Mouse (Mus musculus): ENCODE results near the gene Dennd4c.
A peak's percentile ranks its signal among the peaks of the same experiment; 100 is the strongest.
"Not testable (repeated sequence)": the region's sequence is repeated elsewhere in the genome, so short reads cannot be mapped to it uniquely, and the experiment has no call there.

Dennd4c gene

DNA sequence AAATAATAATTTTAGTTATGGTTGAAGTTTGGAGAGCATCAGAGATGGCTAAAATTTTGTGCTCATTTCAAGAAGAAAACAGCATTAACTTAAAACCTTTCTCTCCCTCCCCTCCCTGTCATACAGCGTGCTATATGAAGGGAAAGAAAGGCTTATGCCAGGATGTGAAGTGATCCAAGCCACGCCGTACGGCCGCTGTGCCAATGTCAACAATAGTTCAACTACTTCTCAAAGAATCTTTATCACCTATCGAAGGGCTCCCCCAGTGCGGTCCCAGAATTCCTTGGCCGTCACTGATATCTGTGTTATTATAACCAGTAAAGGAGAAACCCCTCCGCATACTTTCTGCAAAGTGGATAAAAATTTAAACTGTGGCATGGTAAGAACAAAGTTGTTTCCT, 29.2 kb downstream of the Dennd4c start:
- no peak for DNase-seq (ENCODE audit: low spot score in 2 of 2)

DNA sequence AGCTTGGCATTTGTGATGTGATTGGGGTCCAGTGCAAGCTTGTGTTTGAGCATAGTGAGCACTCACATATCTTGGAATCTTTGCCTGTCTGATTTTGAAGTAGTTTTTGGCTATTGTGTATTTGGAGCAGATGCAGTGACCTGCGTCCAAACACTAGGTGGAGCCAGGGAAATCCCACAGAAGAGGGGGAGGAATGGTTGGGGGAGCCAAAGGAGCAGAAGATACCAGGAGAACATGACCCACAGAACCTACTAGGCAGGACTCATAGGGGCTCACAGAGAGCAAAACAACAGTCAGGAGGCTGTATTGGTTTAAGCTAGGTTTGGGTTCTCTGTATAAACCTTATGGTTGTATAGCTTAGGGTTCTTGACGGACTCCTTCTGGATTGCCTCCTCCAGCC, 62.2 kb downstream of the Dennd4c start:
- DNase-seq (ENCODE audit: low spot score in 2 of 2): peak in 1 of 2 experiments; percentile 5

DNA sequence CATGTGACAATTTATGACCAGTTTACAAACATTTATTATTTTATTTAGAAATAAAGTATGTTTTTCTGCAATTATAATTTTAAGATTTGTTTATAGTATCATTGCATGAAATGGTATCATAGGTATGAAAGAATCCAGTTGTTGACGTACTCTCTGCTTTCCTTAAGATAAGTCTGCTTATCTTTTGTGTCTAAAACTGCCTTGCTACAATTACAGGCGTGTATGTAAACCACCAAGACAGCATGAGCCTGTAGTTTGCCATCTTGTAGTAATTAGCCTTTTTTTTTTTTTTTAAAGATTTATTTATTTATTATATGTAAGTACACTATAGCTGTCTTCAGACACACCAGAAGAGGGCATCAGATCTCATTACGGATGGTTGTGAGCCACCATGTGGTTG, 66.5 kb downstream of the Dennd4c start:
- no peak for DNase-seq (ENCODE audit: low spot score in 2 of 2)

DNA sequence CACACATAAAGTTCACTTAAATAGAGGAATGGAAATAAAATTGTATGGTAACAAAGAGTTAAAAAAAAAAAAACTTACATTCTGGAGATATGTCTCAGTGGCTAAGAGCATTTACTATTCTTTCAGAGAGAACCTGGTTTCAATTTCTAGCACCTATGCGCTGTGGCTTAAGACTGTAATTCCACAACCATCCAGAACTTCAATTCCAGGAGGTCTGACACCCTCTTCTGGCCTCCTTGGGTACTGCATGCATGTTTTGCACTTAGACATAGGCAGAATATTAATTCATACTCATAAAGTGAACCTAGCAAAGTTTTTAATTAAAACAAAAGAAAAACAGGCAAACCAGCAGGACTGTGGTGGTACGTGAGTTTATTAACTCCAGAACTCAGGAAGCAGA, 74.8 kb downstream of the Dennd4c start:
- peak; percentile 12 to 39 for DNase-seq (ENCODE audit: low spot score in 2 of 2)

DNA sequence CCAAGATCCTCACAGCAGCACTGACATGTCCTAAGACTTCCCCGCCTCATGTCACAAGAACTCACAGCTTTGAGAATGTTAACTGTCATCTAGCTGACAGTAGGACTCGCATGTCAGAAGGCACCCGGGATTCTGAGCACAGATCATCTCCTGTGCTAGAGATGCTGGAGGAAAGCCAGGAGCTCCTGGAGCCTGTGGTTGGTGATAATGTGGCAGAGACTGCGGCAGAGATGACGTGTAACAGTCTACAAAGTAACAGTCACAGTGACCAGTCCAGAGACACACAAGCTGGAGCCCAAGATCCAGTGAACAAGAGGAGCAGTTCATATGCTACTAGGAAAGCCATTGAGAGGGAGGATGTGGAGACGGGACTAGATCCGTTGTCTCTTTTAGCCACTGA, 76.8 kb downstream of the Dennd4c start:
- no peak for DNase-seq (ENCODE audit: low spot score in 2 of 2)

DNA sequence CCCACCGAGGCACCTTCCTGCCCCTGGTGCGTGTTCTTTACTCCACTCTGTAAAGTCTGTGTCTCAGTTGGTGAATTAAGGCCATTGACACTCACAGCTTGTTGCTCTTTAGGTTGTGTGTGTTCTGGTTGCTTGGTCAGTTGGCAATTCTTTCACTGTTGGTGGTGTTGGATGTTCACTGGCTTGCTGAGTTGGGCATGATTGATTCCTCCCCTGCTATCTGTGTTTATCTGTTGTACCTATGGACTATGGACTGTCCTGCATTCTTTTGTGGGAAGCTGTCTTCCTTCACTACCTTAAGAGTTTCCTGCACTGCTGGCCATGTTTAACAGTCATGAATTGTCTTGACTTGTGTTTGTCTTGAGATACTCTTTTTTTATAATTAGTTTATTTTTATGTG, 83.5 kb downstream of the Dennd4c start:
- no peak for DNase-seq (ENCODE audit: low spot score in 2 of 2)

DNA sequence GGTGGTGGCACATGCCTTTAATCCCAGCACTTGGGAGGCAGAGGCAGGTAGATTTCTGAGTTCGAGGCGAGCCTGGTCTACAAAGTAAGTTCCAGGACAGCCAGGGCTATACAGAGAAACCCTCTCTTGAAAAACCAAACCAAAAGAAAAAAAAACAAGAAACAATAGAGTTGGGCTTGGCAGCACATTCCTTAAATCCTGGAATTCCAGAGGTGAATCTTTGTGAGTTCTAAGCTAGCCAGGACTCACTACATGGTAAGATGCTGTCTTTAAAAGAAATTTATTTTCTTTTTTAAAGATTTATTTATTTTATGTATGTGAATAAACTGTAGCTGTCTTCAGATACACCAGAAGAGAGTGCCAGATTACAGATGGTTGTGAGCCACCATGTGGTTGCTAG, 92.8 kb downstream of the Dennd4c start:
- not testable (repeated sequence) for DNase-seq (ENCODE audit: low spot score in 2 of 2)

DNA sequence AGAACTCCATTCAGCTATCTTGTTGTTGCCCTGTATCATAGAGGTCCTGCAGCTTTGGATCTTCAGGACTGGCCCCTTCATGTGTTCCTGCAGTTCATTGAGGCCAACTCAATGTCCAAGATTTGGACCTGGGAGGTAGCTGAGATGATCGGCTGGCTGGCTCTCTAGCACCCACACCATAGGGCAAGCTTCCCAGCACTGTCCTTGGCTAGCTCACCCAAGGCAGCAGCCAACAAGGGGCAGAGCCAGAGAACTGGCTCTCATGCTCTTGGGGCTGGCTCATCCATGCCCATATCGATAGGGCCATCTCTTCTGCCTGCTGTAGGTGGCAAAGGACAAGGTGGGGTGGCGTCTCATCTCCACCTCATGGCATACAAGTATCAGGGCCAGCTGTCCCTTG, 97.0 kb downstream of the Dennd4c start:
- DNase-seq (ENCODE audit: low spot score in 2 of 2): no peak

DNA sequence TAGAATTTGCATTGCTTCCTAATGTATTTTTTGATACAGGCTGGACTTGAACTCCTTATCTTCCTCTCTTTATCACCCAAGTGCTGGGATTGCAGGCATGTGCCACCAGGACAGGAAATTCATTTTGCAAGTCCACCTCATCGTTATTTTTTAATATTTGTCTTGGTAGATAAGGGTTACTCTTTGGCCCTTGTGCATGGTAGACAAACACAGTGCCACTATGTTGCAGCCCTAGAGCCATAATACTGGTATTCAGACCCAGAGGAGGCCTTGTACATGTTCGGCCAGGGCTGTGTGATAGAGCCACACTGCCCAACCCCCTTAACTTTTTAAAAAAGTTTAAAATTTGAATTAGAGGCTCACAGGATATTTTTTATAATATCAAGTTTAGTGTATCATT, 98.9 kb downstream of the Dennd4c start:
- no peak for DNase-seq (ENCODE audit: low spot score in 2 of 2)

DNA sequence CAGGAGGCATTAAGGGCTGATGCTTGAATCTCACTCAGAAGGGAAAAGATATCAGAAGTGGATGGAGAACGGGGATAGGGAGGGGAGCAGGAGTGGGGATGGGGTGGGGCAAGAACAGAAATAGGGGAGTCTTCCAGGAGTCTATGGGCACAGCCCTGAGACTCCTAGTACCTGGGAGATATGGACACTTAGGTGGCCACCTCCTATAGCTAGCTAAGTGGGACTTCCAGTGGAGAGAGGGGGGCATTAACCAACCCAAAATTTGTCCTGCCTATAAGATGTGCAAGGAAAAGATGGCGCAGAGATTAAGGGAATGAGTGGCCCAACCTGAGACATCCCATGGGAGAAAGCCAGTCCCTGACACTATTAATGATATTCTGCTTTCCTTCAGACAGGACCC, 103.0 kb downstream of the Dennd4c start:
- DNase-seq (ENCODE audit: low spot score in 2 of 2): no peak

DNA sequence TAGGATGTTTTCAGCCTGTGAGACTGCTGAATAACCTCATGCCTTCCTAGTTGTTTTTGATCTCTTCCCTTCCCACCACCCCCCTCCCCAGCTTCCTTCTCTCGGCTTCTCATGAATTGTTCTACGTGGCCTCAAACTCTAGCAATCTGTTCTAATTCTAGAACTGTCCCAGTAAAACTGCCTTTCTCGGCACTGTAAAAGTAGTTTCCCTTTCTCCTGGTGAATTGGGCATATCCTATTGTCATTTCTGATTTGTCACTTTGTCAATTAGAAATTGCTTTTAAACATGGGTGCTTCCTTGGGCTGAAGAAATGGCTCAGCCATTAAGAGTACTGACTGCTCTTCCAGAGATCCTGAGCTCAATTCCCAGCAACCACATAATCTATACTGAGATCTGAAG, 103.7 kb downstream of the Dennd4c start:
- DNase-seq (ENCODE audit: low spot score in 2 of 2): no peak

DNA sequence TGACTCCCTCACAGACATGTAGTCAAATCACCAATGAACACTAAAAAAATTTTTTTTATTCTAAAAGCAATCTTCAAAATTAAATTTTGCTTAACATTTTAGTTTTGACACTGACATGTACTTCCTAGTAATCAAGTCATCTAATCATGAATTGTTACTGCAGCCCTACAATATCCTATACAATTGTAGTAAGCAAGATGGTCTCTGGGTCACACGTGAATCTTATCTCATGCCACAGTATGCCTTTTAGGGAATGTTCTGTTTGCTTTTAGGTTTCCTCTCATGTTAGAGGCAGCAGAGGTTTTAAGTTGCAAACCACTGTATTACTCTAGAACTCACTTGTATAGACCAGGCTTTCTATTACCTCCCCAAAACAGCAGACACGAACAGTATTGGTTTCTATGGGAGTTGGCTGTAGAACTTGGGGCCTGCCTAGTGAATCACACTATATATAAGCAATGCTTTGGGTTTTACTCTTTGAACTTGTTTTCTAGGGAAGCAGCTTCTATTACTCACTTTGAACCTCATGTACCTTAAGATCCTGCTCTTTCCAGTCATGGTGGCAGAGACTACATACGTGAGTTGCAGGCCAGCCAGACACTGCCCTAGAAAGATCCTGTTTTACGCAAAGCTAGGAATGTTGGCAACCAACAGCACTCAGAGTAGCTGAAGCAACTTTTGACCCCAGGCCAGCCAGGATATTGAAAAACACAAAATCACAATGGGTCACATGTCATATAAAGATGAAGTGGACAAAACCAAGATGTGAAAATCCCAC, 104.6 kb downstream of the Dennd4c start:
- DNase-seq (ENCODE audit: low spot score in 2 of 2): no peak

DNA sequence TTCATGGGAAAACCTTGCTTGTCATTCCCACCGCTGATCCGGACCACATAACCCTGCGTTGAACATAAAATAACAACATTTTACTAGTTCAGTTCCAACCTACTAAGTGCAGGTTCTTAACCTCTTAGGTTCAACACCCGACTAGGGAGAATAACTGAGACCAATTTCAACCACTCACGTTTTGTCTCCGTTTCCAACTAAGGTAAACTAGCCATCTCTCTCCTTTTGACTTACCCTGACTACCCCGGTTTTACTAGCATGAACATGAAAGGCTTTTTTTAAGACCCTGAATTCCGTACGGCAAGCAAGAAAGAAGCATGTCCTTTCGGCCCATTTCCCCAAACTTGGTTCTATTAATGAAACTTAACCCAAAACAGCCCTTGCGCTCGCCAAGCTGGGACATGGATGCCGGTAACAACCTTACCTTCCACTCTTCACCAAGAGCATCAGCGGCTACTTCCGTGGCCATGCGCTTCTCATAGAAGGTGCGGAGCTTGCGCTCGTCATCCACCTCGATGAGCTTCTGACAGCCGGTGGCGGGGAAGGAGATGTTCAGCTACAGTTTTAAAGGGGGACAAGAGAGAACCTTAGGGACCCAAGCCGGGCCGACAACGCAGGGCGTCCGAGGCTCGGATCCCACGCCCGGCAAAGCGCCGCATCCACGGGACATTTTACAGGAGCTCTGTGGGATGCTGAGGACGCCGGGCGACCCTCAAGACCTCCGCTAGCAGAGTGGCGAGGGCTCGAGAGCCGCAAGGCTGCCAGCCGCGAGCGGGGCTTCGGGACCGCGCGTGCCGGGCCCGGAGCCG, 108.2 kb downstream of the Dennd4c start:
- DNase-seq (ENCODE audit: low spot score in 2 of 2): no peak

DNA sequence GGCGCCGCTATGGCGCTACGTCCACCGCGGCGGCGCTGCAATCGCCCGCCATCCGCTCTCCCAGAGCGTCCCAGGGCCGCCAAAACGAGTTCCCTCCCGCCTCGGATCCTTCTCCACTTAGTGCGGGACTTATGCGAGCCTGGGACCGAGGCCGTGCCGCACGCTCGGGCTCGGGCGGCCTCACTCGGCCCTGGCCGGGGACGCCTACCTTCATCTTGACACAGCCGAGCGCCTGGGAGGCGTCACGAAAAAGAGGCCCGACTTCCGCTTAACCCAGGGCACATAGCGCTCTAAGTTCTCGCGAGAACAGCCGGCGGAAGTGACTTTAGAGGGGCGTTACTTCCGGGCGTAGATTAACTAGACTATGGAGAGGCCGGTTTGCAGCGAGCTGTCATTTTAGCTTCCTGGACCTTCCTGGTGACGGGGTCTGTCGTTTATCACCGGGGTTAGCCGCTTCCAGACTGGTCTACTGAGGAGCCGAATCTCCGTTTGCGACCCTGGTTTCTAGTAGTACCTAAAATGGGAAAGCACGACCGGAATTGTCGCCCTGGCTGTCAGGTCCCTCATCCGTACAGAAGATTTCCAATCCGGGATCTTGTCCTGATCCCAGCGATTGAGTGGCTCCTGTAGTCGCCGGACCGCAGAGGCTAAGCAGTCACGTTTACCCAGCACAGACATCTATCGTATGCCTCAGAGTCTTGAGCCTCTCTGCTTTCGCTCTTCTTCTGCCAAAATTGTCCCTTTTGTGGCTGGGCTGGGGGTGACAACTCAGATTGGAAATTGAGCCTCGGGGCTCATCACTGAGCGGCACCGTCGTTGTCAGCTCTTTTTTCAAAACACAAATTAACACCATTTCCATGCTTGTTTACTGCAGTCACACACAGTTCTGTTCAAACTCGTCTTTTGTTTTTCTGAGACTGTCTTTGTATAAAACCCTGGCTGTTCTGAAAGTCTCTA, 109.0 kb downstream of the Dennd4c start, which contains the start of gene Rps6:
Gene Rps6, minus strand, starts transcription at position 300 of the 957 bp plus-strand sequence.
- DNase-seq (ENCODE audit: low spot score in 2 of 2): peak; percentile 93 to 95

DNA sequence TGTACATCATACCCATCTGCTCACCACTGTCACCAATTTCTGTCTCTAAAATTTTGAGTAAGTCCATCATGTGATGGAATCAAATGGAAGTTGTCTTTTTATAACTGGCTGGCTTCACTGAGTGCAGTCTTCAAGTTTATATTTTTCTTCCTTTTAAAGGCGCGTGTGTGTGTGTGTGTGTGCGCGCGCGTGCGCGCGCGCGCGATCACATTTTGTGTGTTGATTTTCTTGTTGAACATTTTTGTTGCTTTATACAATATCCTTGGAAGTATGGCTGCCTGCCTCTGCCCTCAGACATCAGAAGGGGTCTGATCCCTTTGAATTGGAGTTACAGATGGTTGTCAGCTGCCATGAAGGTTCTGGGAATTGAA, 109.7 kb downstream of the Dennd4c start:
- DNase-seq (ENCODE audit: low spot score in 2 of 2): no peak

DNA sequence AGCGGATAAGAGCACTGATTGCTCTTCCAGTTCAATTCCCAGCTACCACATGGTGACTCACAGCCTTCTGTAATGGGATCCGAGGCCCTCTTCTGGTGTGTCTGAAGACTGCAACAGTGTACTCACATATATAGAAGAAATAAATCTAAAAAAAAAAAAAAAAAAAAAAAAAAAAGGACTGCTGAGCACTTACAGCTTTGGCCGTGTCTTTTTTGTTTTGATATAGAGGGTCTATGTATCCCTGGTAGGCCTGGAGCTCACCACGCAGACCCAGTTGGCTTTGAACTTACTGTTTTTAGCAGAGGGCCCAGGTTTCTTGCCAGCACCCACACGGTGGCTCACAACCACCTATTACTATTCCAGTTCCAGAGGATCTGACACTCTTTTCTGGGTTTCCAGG, 115.7 kb downstream of the Dennd4c start:
- no peak for DNase-seq (ENCODE audit: low spot score in 2 of 2)

DNA sequence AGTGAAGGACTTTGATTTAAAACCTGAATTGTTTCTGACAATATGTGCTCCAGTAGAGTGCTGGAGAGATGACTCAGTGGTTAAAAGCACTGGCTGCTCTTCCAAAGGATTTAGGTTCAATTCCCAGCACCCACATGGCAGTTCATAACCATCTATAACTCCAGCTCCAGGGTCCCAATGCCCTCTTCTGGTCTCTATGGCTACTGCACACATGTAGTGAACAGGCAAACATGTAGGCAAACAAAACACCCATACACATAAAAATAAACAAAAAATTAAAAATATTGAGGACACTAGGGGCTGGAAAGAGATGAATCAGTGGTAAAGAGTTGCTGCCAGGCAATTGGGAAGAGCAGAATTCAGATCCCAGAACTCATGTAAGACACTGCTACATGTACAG, 123.6 kb downstream of the Dennd4c start:
- no peak for DNase-seq (ENCODE audit: low spot score in 2 of 2)

DNA sequence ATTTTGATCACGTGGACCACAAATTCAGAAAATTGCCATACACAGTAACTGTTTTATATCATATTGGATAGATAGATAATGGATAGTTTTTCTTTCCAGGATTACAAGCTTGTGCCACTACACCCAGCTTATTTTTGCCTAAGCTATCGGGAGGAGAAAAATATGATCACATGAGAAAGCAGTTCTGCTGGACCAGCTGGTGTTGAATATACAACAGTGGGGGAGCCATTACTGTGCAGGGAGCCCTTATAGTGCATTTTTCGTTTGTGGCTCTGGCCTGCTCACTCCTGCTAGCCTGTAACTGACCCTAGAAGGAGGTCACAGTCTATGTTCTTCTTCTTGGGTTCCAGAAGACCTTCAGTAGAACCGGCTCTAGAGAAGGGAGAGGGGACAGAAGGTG, 124.7 kb downstream of the Dennd4c start:
- DNase-seq (ENCODE audit: low spot score in 2 of 2): no peak

DNA sequence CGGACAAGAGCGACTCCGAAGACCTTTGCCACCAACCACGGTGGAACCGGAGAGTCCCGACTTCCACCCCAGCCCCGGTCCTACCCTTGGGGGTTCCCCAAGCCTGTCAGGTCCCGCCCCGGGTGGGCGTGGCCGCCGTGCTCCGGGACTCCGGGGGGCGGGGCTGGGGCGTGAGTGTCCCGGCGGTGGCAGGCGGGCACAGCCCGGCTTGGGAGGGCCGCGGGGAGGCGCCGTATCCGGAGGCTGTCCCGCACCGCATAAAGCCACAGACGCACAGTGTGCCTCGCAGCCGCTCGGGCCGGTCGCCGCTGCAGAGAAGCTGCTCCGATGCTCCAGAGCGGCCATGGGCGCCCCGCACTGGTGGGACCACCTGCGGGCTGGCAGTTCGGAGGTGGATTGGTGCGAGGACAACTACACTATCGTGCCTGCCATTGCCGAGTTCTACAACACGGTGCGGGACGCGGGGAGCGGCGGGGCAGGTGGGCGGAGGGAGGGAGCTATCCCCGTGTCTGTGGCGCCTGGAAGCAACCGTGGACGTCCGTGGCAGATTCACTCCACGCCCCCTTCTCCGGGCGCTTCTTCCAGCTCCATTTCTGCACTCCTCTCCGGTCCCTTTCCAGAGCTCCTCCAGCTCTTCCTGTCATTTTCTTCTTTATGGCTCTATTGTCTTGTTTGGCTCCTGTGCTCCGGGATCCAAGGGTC, 125.9 kb downstream of the Dennd4c start, which contains the start of gene Acer2:
Gene Acer2, plus strand, starts transcription at position 251 of the 702 bp plus-strand sequence.
- peak; percentile 83 to 92 for DNase-seq (ENCODE audit: low spot score in 2 of 2)

DNA sequence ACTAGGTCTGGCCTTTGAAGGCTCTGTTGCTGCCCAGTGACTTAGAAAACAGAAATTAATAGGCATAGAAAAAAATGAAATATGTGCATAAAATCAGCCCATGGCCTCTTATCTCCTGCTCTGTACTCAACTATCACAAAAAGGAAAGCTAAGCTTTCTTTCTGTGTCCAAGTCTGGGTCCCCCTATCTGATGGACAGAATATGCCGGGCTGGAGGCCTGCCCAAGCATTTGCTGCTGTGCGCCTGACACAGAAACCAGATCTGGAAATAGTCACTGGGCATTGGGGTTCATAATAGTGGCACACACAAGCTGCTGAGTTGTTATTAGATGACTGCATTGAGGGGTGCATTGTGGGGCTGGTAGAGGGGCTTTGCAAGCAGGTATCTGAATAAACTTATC, 131.1 kb downstream of the Dennd4c start:
- DNase-seq (ENCODE audit: low spot score in 2 of 2): no peak

DNA sequence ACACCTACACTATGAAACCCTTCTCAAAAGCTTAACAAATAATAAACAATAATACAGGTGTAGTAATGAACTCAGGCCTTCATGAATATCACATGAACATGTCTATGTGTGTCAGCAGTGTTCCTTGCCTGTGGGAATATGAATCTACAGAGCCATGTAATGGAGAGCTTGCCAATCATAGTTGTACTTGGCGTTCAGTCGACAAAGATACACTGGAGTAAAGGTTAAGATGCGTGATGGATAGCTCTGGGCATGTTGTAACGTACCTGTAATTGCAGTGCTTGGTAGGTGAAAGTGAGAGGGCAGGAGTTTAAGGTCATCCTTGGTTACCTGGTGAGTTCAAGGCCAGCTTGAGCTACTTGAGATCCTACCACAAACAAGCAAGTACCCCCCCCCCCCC, 132.8 kb downstream of the Dennd4c start:
- DNase-seq (ENCODE audit: low spot score in 2 of 2): no peak

All from thymus, postnatal 10 days (tissue).